Mouse (Mus musculus): ENCODE results near the gene Cx3cr1.

Cx3cr1 gene

GRCm38 (mm10) chr9:119887144-119887901 is 182.4 kb downstream of the Cx3cr1 start:
- no peak for DNase-seq (ENCODE audit: low spot score)

- DNase-seq (ENCODE audit: low spot score): no peak
These were observed 215.5 kb downstream of the Cx3cr1 start for GRCm38 (mm10) chr9:119854170-119854569.

DNA sequence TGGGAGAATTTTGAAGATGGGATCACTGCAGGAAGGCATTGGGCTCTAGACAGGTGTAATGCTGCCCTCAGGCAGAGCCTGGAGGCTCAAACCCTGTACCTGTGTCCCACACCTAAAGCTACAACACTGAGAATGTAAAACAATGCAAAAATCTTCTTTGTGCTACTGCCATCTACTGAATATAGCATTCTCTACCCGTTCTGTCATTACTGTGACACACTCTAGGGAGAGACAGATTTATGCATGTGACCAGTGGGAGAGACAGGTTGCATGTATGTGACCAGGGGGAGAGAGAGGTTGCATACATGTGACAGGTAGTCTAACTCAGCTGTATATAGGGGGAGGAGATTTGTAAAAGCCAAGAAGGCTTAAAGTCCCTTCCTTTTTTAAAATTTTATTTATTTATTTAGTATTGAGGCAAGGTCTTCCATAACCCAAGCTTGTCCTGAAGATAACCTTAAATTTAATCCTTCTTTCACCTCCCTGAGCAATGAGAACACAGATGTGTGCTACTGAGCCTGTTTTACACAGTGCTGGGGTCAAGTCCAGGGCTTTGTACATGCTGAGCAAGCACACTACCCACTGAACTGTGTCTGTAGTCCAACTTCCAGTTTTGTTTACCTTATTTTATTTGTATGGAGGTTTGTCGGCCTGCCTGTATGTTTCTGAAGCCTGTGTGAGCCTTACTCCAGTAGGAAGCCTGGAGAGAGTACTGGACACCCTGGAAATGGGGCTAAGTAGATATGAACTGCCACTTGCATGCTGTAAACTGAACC is 216.4 kb downstream of the Cx3cr1 start:
- DNase-seq (ENCODE audit: low spot score): no peak

DNA sequence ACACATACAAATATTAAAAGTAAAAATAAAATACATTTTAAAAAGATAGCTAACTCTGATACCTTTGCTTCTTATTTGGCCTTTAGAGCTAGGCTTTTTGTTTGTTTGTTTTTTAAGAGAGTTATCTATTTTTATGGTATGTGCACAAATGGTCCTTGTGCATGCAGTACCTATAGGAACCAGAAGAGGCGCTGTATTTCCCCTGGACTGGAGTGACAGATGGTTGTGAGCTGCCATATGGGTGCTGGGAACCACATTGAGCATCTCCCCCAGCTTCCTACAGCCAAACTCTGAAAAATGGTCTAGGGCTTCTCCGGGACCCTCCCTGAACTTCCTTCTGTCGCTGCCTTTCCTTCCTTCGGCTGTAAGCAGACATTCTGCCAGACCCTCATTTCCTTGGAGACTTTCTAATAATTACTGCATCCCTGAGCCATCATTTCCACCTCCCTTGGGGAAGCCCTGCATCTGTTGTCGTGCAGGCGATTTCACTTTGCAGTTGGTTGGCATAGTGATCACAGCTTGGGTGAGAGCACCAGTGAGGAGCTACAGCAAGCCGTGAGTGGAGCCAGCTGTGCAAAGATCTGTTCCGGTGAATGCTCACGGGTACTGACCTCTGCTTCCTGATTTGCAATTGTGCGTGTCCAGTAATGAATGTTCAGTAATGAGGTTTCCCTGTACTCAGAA is 217.2 kb downstream of the Cx3cr1 start:
- no peak for DNase-seq (ENCODE audit: low spot score)
